Mouse (Mus musculus) ES-E14 (cell line): Measurements from ENCODE around the gene Tlcd2. TPM values are rescaled to one million over a fixed set of nuclear protein-coding genes. Genes with fewer than 3 reads are reported as not detected.

Experiments used
- DNase-seq: peaks from one replicate; pipeline ENCODE4 v3.0.0-alpha.2; 2013; ENCODE audit warnings: low read depth, low spot score
- H3K27ac ChIP-seq: 2 replicates; pipeline ENCODE4 v1.5.1; 2012; ENCODE audit warnings: low read depth, mild to moderate bottlenecking, low read length, moderate library complexity, mixed read lengths; ENCODE audit not compliant: poor library complexity, insufficient read depth, severe bottlenecking
- H3K36me3 ChIP-seq: 2 replicates; pipeline ENCODE4 v1.6.1; 2012; ENCODE audit warnings: mild to moderate bottlenecking, low read length, moderate library complexity, mixed read lengths; ENCODE audit not compliant: control insufficient read depth, poor library complexity, insufficient read depth, severe bottlenecking
- H3K4me1 ChIP-seq, 2 experiments: fragments of 150-350 bp in 1 of 2; sonication (generic) in 1 of 2; 2 replicates each; pipeline ENCODE4 v1.6.1; 2012; ENCODE audit warnings: low read length in 2 of 2, mild to moderate bottlenecking in 1 of 2, mixed read lengths in 1 of 2; ENCODE audit not compliant: control insufficient read depth in 2 of 2, insufficient read depth in 2 of 2, poor library complexity in 1 of 2
- H3K4me3 ChIP-seq, 2 experiments: fragments of 150-350 bp in 1 of 2; sonication (generic) in 1 of 2; 2 replicates each; pipeline ENCODE4 v1.5.1; 2012; ENCODE audit warnings: low read length in 2 of 2, low read depth in 1 of 2, mild to moderate bottlenecking in 1 of 2, mixed read lengths in 1 of 2; ENCODE audit not compliant: insufficient read depth in 1 of 2, poor library complexity in 1 of 2, severe bottlenecking in 1 of 2
- H3K9ac ChIP-seq: 2 replicates; pipeline ENCODE4 v1.6.1; 2012; ENCODE audit warnings: low read depth, mild to moderate bottlenecking, low read length, mixed read lengths; ENCODE audit not compliant: poor library complexity, insufficient read depth, severe bottlenecking
- H3K9me3 ChIP-seq: fragments of 150-350 bp; sonication (generic); 2 replicates; pipeline ENCODE4 v1.6.1; 2012; ENCODE audit warnings: low read depth, mild to moderate bottlenecking, low read length; ENCODE audit not compliant: control insufficient read depth, insufficient read depth
- CHD2 ChIP-seq: IDR thresholded peaks from 2 replicates; pipeline ENCODE4 v1.6.1; 2014; ENCODE audit warnings: mild to moderate bottlenecking, low read depth, low read length, inconsistent platforms
- HCFC1 ChIP-seq: IDR thresholded peaks from 2 replicates; pipeline ENCODE4 v1.6.1; 2012; ENCODE audit warnings: low read length, inconsistent platforms, borderline replicate concordance; ENCODE audit not compliant: insufficient read depth
- MAFK ChIP-seq: IDR thresholded peaks from 2 replicates; pipeline ENCODE4 v1.6.1; 2014; ENCODE audit warnings: mild to moderate bottlenecking, low read depth, low read length, inconsistent platforms; ENCODE audit not compliant: insufficient read depth
- ZC3H11A ChIP-seq: IDR thresholded peaks from 2 replicates; pipeline ENCODE4 v1.6.1; 2012; ENCODE audit warnings: low read depth, mild to moderate bottlenecking, inconsistent platforms, low read length, borderline replicate concordance
- ZNF384 ChIP-seq: IDR thresholded peaks from 2 replicates; pipeline ENCODE4 v1.6.1; 2012; ENCODE audit warnings: low read depth, low read length, inconsistent platforms
- in situ Hi-C, 2 experiments: fragments of 600-800 bp; cut with MboI; formaldehyde crosslinking; loops; one replicate each; pipeline ENCODE4 v1.15.1; 2025; ENCODE audit warnings: low sequenced_read_pairs in 2 of 2, inconsistent platforms in 1 of 2; ENCODE audit not compliant: unreplicated experiment in 2 of 2
- total RNA-seq: library from RNA; depleted of rRNA; stranded (reverse); fragments of 300-350 nt; gene quantifications from 2 replicates; pipeline ENCODE4 v1.2.3, GENCODE M21; 2012

The Tlcd2 gene
- total RNA-seq, 1 experiment: 5.9 TPM

- in situ Hi-C loops: loop anchor here in 1 of 2 experiments (25.0 kb wide), 1 partner anchor 824 kb away; no protein-coding TSS in a partner anchor
- H3K4me3 ChIP-seq: peak overlapping the region in 1 of 2 experiments; percentile 98; a peak in 2 of 4 replicates
- H3K27ac ChIP-seq: no peak overlapping the region
These were observed 24.7 kb downstream of the Tlcd2 start for GRCm38 (mm10) chr11:75486192-75486591.

GRCm38 (mm10) chr11:75486601-75487285 is 25.2 kb downstream of the Tlcd2 start, which contains the start of gene Prpf8:
Gene Prpf8, plus strand, starts transcription at chr11:75486816.
- H3K9ac ChIP-seq: peak within 1 kb of the TSS; percentile 99

More at GRCm38 (mm10) chr11:75486192-75486591, 24.7 kb downstream of the Tlcd2 start:
- Histone ChIP-seq H3K4me1 (peaks cover 2 to 4% of the 10 kb centered on the region in 2 experiments; a peak in 3 of 4 replicates), H3K9ac (no peak overlapping the region; the same call in 1 of the 2 replicates), H3K36me3 (peaks cover 21% of the 10 kb centered on the region), H3K9me3 (no peaks in the 10 kb centered on the region)
- no peak for TF ChIP-seq ZC3H11A
- TF ChIP-seq MAFK: no peak
- no peak for TF ChIP-seq HCFC1
- no peak for TF ChIP-seq CHD2
- no peak for TF ChIP-seq ZNF384
- no peak for DNase-seq

GRCm38 (mm10) chr11:75487496-75487895 is 26.0 kb downstream of the Tlcd2 start:
- peak overlapping the region; percentile 99 for H3K9ac ChIP-seq
- in situ Hi-C loops: loop anchor here in 1 of 2 experiments (25.0 kb wide), 1 partner anchor 825 kb away; no protein-coding TSS in a partner anchor
- H3K9me3 ChIP-seq: no peaks in the 10 kb centered on the region
- no peak overlapping the region for H3K27ac ChIP-seq
- TF ChIP-seq MAFK (no peak), HCFC1 (no peak), ZNF384 (no peak), ZC3H11A (no peak), CHD2 (no peak)
- no peak for DNase-seq
- peaks cover 34% of the 10 kb centered on the region for H3K36me3 ChIP-seq
- H3K4me3 ChIP-seq: peak overlapping the region; percentile 96 to 98
- H3K4me1 ChIP-seq: peaks cover 2 to 4% of the 10 kb centered on the region in 2 experiments; a peak in 3 of 4 replicates

More at GRCm38 (mm10) chr11:75486601-75487285, 25.2 kb downstream of the Tlcd2 start, which contains the start of gene Prpf8:
- DNase-seq: peak; percentile 96
- TF ChIP-seq HCFC1 (peak; percentile 77), ZC3H11A (no peak), MAFK (no peak), CHD2 (peak; percentile 86)
- peak within 1 kb of the TSS; percentile 77 for H3K27ac ChIP-seq
- peaks cover 26% of the 10 kb centered on the region for H3K36me3 ChIP-seq
- in situ Hi-C loops: loop anchor here in 1 of 2 experiments (25.0 kb wide), 1 partner anchor 824 kb away; no protein-coding TSS in a partner anchor
- H3K4me3 ChIP-seq: peak within 1 kb of the TSS; percentile 96 to 98
- peaks cover 2 to 4% of the 10 kb centered on the region in 2 experiments; a peak in 3 of 4 replicates for H3K4me1 ChIP-seq
- H3K9me3 ChIP-seq: no peaks in the 10 kb centered on the region

GRCm38 (mm10) chr11:75494296-75495049 is 33.0 kb downstream of the Tlcd2 start:
- no peak for DNase-seq
- H3K9me3 ChIP-seq: no peaks in the 10 kb centered on the region
- no peak overlapping the region for H3K27ac ChIP-seq
- in situ Hi-C loops: loop anchor here (10.0 to 25.0 kb wide), 2 partner anchors 590 to 832 kb away; no protein-coding TSS in a partner anchor
- no peak overlapping the region for H3K4me3 ChIP-seq
- H3K36me3 ChIP-seq: peaks cover 82% of the 10 kb centered on the region
- TF ChIP-seq ZNF384: no peak
- TF ChIP-seq ZC3H11A: no peak
- no peak for TF ChIP-seq CHD2
- no peak for TF ChIP-seq HCFC1
- TF ChIP-seq MAFK: no peak
- no peaks in the 10 kb centered on the region for H3K4me1 ChIP-seq
- no peak overlapping the region for H3K9ac ChIP-seq
